Mouse (Mus musculus): ENCODE data around the gene Stk31.
A peak's percentile ranks its signal among the peaks of the same experiment; 100 is the strongest.
"Not testable (repeated sequence)": the region's sequence is repeated elsewhere in the genome, so short reads cannot be mapped to it uniquely, and the experiment has no call there.

Gene Stk31

GRCm38 (mm10) chr6:49395316-49395715 is at the start of gene Stk31:
Gene Stk31, plus strand, starts transcription at chr6:49395604.
- no peak for DNase-seq (ENCODE audit: low read depth, low spot score)

- no peak for DNase-seq (ENCODE audit: low read depth, low spot score)
Observed at GRCm38 (mm10) chr6:49349826-49350225, 45.6 kb upstream of the Stk31 start.

- no peak for DNase-seq (ENCODE audit: low read depth, low spot score)
Observed at GRCm38 (mm10) chr6:49354613-49355012, 40.8 kb upstream of the Stk31 start.

GRCm38 (mm10) chr6:49355171-49355570 is 40.2 kb upstream of the Stk31 start:
- no peak for DNase-seq (ENCODE audit: low read depth, low spot score)

GRCm38 (mm10) chr6:49360420-49360819 is 35.0 kb upstream of the Stk31 start:
- no peak for DNase-seq (ENCODE audit: low read depth, low spot score)

- DNase-seq (ENCODE audit: low read depth, low spot score) = peak; percentile 78
Observed at GRCm38 (mm10) chr6:49367159-49368054, 28.0 kb upstream of the Stk31 start, which contains the start of gene Fam221a. Gene Fam221a, plus strand, starts transcription at chr6:49367739.

- DNase-seq (ENCODE audit: low read depth, low spot score) = no peak
Observed at GRCm38 (mm10) chr6:49368212-49368611, 27.2 kb upstream of the Stk31 start.

GRCm38 (mm10) chr6:49372705-49373104 is 22.7 kb upstream of the Stk31 start:
- no peak for DNase-seq (ENCODE audit: low read depth, low spot score)

GRCm38 (mm10) chr6:49373943-49374342 is 21.5 kb upstream of the Stk31 start:
- DNase-seq (ENCODE audit: low read depth, low spot score) = no peak

- DNase-seq (ENCODE audit: low read depth, low spot score) = no peak
Observed at GRCm38 (mm10) chr6:49378328-49378727, 17.1 kb upstream of the Stk31 start.

- no peak for DNase-seq (ENCODE audit: low read depth, low spot score)
Observed at GRCm38 (mm10) chr6:49394276-49394675, 1.1 kb upstream of the Stk31 start.

- DNase-seq (ENCODE audit: low read depth, low spot score) = no peak
Observed at GRCm38 (mm10) chr6:49397466-49397865, 2.1 kb downstream of the Stk31 start.

GRCm38 (mm10) chr6:49398365-49398764 is 3.0 kb downstream of the Stk31 start:
- peak; percentile 15 for DNase-seq (ENCODE audit: low read depth, low spot score)

- DNase-seq (ENCODE audit: low read depth, low spot score) = peak; percentile 17
Observed at GRCm38 (mm10) chr6:49410830-49411229, 15.4 kb downstream of the Stk31 start.

GRCm38 (mm10) chr6:49412967-49413366 is 17.6 kb downstream of the Stk31 start:
- DNase-seq (ENCODE audit: low read depth, low spot score) = not testable (repeated sequence)

GRCm38 (mm10) chr6:49415971-49416370 is 20.6 kb downstream of the Stk31 start:
- DNase-seq (ENCODE audit: low read depth, low spot score) = no peak

- no peak for DNase-seq (ENCODE audit: low read depth, low spot score)
Observed at GRCm38 (mm10) chr6:49437306-49437705, 41.9 kb downstream of the Stk31 start.

- DNase-seq (ENCODE audit: low read depth, low spot score) = no peak
Observed at GRCm38 (mm10) chr6:49458112-49458511, 62.7 kb downstream of the Stk31 start.

- no peak for DNase-seq (ENCODE audit: low read depth, low spot score)
Observed at GRCm38 (mm10) chr6:49483205-49483604, 87.8 kb downstream of the Stk31 start.

GRCm38 (mm10) chr6:49491526-49491925 is 96.1 kb downstream of the Stk31 start:
- DNase-seq (ENCODE audit: low read depth, low spot score) = no peak

- DNase-seq (ENCODE audit: low read depth, low spot score) = no peak
Observed at GRCm38 (mm10) chr6:49519053-49519452, 123.6 kb downstream of the Stk31 start.

Measured in telencephalon, adult 2 months (tissue).